In the genomic region with DNA sequence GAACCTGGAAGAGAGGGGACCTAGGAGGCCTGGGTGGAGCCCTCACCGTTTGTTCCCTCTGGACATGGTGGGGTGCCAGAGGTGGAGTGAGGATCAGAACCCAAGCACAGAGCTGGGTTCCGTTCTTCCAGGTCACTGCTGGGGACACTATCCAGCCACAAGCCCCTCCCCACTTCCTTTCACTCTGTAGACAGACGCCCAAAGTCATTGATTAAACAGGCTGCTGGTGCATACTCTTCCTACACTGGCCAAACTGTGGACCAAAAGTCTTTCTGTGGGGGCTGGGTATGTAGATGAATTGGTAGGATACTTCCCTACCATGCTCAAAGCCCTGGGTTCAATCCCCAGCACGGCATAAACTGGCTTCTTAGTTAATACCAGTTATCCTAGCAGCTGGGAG, we compare ENCODE assay signal across 24 mouse cellular contexts. TPM values are rescaled to one million over a fixed set of nuclear protein-coding genes. Genes with fewer than 3 reads are reported as not detected.
"Had no signal": no experiment of that assay in that cellular context is flagged by ENCODE, and none has a peak within 500 bp of the region (broad histone marks: within the 10 kb centered on the region; RNA-seq: fewer than 3 reads in every experiment).

No protein-coding gene starts in this region.

- H3K4me1 ChIP-seq: heart, embryonic 15.5 days; liver, embryonic 13.5 days; liver, embryonic 15.5 days had no signal

- H3K9ac ChIP-seq: heart, embryonic 13.5 days; heart, embryonic 15.5 days; hindbrain, embryonic 13.5 days; hindbrain, embryonic 15.5 days; limb, embryonic 13.5 days; limb, embryonic 15.5 days; liver, embryonic 13.5 days; liver, embryonic 15.5 days had no signal

- H3K4me3 ChIP-seq: heart, adult 2 months; heart, embryonic 13.5 days; heart, embryonic 15.5 days; hindbrain, embryonic 13.5 days; hindbrain, embryonic 15.5 days; limb, embryonic 13.5 days; limb, embryonic 15.5 days; liver, embryonic 13.5 days; liver, embryonic 15.5 days had no signal

- DNase-seq: gastrocnemius, postnatal 14 days; gastrocnemius, postnatal 36 days; heart, adult 11 months; heart, adult 2 months; heart, postnatal 14 days; heart, postnatal 36 days; kidney, adult 11 months; kidney, postnatal 10 days; layer of hippocampus, adult 9-11 months; layer of hippocampus, postnatal 36 days; left cerebral cortex, postnatal 4 days; liver, embryonic 13.5 days had no signal

- H3K4me2 ChIP-seq: heart, embryonic 11.5 days; heart, embryonic 13.5 days; heart, embryonic 15.5 days; hindbrain, embryonic 13.5 days; hindbrain, embryonic 15.5 days; limb, embryonic 13.5 days; limb, embryonic 15.5 days; liver, embryonic 13.5 days; liver, embryonic 15.5 days had no signal

- H3K36me3 ChIP-seq: heart, embryonic 13.5 days; heart, embryonic 15.5 days; hindbrain, embryonic 13.5 days; hindbrain, embryonic 15.5 days; limb, embryonic 13.5 days; limb, embryonic 15.5 days; liver, embryonic 13.5 days; liver, embryonic 15.5 days had no signal

- H3K27ac ChIP-seq: heart, adult 2 months; heart, embryonic 13.5 days; heart, embryonic 15.5 days; hindbrain, embryonic 13.5 days; hindbrain, embryonic 15.5 days; hindbrain, postnatal 0 days; limb, embryonic 13.5 days; limb, embryonic 15.5 days; liver, embryonic 13.5 days; liver, embryonic 15.5 days had no signal

- ATAC-seq: hindbrain, postnatal 0 days; intestine, embryonic 16.5 days had no signal

- H3K9me3 ChIP-seq: heart, embryonic 13.5 days; heart, embryonic 15.5 days; hindbrain, embryonic 13.5 days; hindbrain, embryonic 15.5 days; limb, embryonic 13.5 days; limb, embryonic 15.5 days; liver, embryonic 13.5 days; liver, embryonic 15.5 days had no signal

- H3K27me3 ChIP-seq: limb, embryonic 15.5 days had no signal

RNA-seq across cellular contexts. Expression of gene Wfdc1, which starts 25.8 kb away (rescaled TPM):
- polyA plus RNA-seq: limb, embryonic 11.5 days had no signal

RNA-seq across cellular contexts. Expression of gene Kcng4, which starts 56.5 kb away (rescaled TPM):
- polyA plus RNA-seq: heart, embryonic 11.5 days; heart, embryonic 13.5 days; heart, embryonic 15.5 days; hindbrain, embryonic 11.5 days; hindbrain, embryonic 13.5 days; limb, embryonic 11.5 days; limb, embryonic 13.5 days; liver, embryonic 13.5 days; liver, embryonic 15.5 days had no signal
